Mouse (Mus musculus) right cerebral cortex, postnatal 10 days (tissue): Measurements from ENCODE around the gene Dxo.

Experiments used
- DNase-seq, 2 experiments: peaks; one replicate each; pipeline ENCODE4 v3.0.0; 2021; ENCODE audit warnings: low spot score in 2 of 2

Gene Dxo

DNA sequence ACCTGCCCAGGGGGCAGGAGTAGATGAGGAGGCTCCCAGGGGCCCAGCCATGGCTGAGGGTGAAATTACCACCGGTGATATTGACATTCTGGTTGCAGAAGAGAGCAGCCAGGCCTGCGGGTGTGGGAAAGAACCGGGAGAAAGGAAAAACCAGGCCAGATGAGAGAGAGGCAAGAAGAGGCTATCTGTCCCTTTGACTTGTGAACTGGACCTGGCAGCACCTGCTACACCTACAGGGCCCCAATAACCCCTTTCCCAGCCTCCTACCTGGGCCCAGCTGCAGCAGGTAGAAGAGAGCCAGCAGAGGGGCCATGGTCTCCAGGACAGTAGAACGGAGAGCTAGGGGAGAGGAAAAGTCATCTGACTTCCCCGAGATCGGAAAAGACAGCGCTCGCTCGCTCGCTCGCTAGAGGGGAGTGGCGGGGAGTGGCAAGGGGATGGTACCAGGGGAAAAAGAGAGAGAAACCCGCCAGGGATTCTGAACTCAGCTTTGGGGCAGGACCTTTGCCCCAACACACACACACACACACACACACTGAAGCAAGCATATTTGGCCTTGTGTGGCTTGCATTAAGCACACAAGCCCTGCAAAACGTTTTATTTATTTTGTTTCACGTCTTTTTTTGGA lies 45.0 kb downstream of the Dxo start, which contains the start of gene Gm20547:
Gene Gm20547 (minus strand): TSS at position 360 of the 628 bp plus-strand sequence.
- no peak for DNase-seq

DNA sequence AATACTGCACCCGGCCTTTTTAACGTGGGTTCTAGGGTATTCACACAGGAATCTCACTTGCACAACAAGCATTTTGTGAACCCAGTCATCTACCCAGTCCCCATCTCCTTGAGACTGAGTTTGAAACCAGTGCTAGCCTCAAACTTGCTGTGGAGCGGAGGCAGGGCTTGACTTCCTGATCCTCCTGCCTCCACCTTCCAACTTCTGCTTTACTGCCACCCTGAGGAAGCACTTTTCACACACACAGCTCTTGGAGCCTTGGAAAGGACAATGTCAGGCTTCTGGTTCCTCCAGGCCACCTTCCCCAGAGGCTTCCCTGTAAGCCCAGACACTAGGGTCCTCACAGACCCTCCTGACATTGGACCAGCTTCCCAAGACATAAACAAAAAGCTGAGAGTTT lies 46.5 kb downstream of the Dxo start:
- DNase-seq = no peak

GRCm38 (mm10) chr17:34884704-34885103 lies 47.9 kb downstream of the Dxo start:
- no peak for DNase-seq

GRCm38 (mm10) chr17:34885615-34886014 lies 48.8 kb downstream of the Dxo start:
- DNase-seq = no peak

DNA sequence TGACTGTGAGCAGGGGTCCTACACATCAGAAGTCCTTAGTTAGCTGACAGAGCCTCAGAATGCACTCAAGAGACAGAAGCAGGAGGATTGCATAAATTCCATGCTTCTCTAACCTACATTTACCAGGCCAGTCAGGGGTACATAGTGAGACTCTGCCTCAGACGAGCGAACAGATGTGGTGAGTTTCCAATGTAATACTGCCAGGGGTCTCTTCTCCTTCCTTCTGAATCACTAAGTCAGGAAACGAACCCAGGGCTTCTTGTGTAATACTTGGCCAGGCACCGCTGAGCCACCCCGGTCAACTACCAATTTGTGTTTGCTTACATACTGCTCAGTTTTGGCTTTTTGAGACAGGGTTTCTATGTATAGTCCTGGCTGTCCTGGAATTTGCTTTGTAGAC lies 51.1 kb downstream of the Dxo start:
- no peak for DNase-seq
